Mouse (Mus musculus): ENCODE results near the gene Dydc2.

- no peak for TF ChIP-seq POLR2A (IDR thresholded peaks at IDR 0.05; ENCODE audit: borderline replicate concordance, low read depth, low read length)
- TF ChIP-seq CTCF (IDR thresholded peaks at IDR 0.05; ENCODE audit: low read depth, low read length), result no peak
These were observed 54.2 kb downstream of the Dydc2 start for GRCm38 (mm10) chr14:41014701-41015240.
